Mouse (Mus musculus): ENCODE data around the gene Rec8. TPM values are rescaled to one million over a fixed set of nuclear protein-coding genes. Genes with fewer than 3 reads are reported as not detected.

Gene Rec8
- polyA plus RNA-seq, 1 experiment from 2014 or later, result not detected

Other genes with a start within 250 kb of the Rec8 start
- 25.0 to 28.5 TPM (median 26.3 TPM) in 3 replicates for gene Dhrs4, start 139.3 kb upstream of the Rec8 start, polyA plus RNA-seq (2018)
- 0.04 to 0.05 TPM in 2 of 3 replicates, not detected in the other for gene Carmil3, start 127.4 kb upstream of the Rec8 start, polyA plus RNA-seq (2018)
- not detected in 3 replicates for gene Cpne6, start 107.6 kb upstream of the Rec8 start, polyA plus RNA-seq (2018)
- gene Nrl, start 93.1 kb upstream of the Rec8 start, polyA plus RNA-seq (2018), result not detected in 3 replicates
- 5.9 to 15.5 TPM (median 7.9 TPM) in 3 replicates for gene Pck2, start 77.8 kb upstream of the Rec8 start, polyA plus RNA-seq (2018)
- gene Dcaf11, start 58.0 kb upstream of the Rec8 start, polyA plus RNA-seq (2018), result 44.4 to 59.1 TPM (median 44.6 TPM) in 3 replicates
- 0.86 TPM in 1 of 3 replicates, not detected in the others for gene A730061H03Rik, start 57.6 kb upstream of the Rec8 start, polyA plus RNA-seq (2018)
- gene Fitm1, start 42.4 kb upstream of the Rec8 start, polyA plus RNA-seq (2018), result not detected in 3 replicates
- 213 to 335 TPM (median 292 TPM) in 3 replicates for gene Psme1, start 39.9 kb upstream of the Rec8 start, polyA plus RNA-seq (2018)
- 11.9 to 22.1 TPM (median 17.9 TPM) in 3 replicates for gene Emc9, start 32.7 kb upstream of the Rec8 start, polyA plus RNA-seq (2018)
- gene Psme2, start 26.9 kb upstream of the Rec8 start, polyA plus RNA-seq (2018), result 172 to 350 TPM (median 300 TPM) in 3 replicates
- gene Rnf31, start 26.3 kb upstream of the Rec8 start, polyA plus RNA-seq (2018), result 16.3 to 31.6 TPM (median 19.7 TPM) in 3 replicates
- gene Irf9, start 14.5 kb upstream of the Rec8 start, polyA plus RNA-seq (2018), result 57.2 to 69.1 TPM (median 61.1 TPM) in 3 replicates
- 18.4 to 47.7 TPM (median 21.3 TPM) in 3 replicates for gene Ipo4, start 17.9 kb downstream of the Rec8 start, polyA plus RNA-seq (2018)
- gene Gm49378, start 19.9 kb downstream of the Rec8 start, polyA plus RNA-seq (2018), result 0.29 to 1.2 TPM (median 1.1 TPM) in 3 replicates
- gene Tm9sf1, start 25.8 kb downstream of the Rec8 start, polyA plus RNA-seq (2018), result 35.2 to 63.2 TPM (median 58.1 TPM) in 3 replicates
- 0.34 TPM in 1 of 3 replicates, not detected in the others for gene Tssk4, start 32.1 kb downstream of the Rec8 start, polyA plus RNA-seq (2018)
- 25.4 to 29.3 TPM (median 26.3 TPM) in 3 replicates for gene Mdp1, start 42.5 kb downstream of the Rec8 start, polyA plus RNA-seq (2018)
- gene Gmpr2, start 53.9 kb downstream of the Rec8 start, polyA plus RNA-seq (2018), result 27.4 to 36.4 TPM (median 34.4 TPM) in 3 replicates
- gene Nedd8, start 54.1 kb downstream of the Rec8 start, polyA plus RNA-seq (2018), result 136 to 262 TPM (median 187 TPM) in 3 replicates
- 9.0 to 10.5 TPM (median 10.4 TPM) in 3 replicates for gene Tinf2, start 63.8 kb downstream of the Rec8 start, polyA plus RNA-seq (2018)
- gene Tgm1, start 95.9 kb downstream of the Rec8 start, polyA plus RNA-seq (2018), result 1.2 to 4.3 TPM (median 3.6 TPM) in 3 replicates
- 7.5 to 16.7 TPM (median 12.4 TPM) in 3 replicates for gene Rabggta, start 104.2 kb downstream of the Rec8 start, polyA plus RNA-seq (2018)
- 63.5 to 108 TPM (median 106 TPM) in 3 replicates for gene Dhrs1, start 127.7 kb downstream of the Rec8 start, polyA plus RNA-seq (2018)
- 9.3 to 22.6 TPM (median 12.9 TPM) in 3 replicates for gene Nop9, start 127.7 kb downstream of the Rec8 start, polyA plus RNA-seq (2018)
- 0.22 to 0.72 TPM (median 0.41 TPM) in 3 replicates for gene Cideb, start 140.4 kb downstream of the Rec8 start, polyA plus RNA-seq (2018)
- gene Ltb4r2, start 143.4 kb downstream of the Rec8 start, polyA plus RNA-seq (2018), result 0.10 TPM in 1 of 3 replicates, not detected in the others
- gene Ltb4r1, start 147.9 kb downstream of the Rec8 start, polyA plus RNA-seq (2018), result 0.25 to 0.33 TPM (median 0.32 TPM) in 3 replicates
- gene Adcy4, start 166.1 kb downstream of the Rec8 start, polyA plus RNA-seq (2018), result 0.04 to 0.07 TPM in 2 of 3 replicates, not detected in the other
- 11.7 to 24.6 TPM (median 17.7 TPM) in 3 replicates for gene Ripk3, start 170.8 kb downstream of the Rec8 start, polyA plus RNA-seq (2018)
- not detected in 3 replicates for gene Nfatc4, start 205.1 kb downstream of the Rec8 start, polyA plus RNA-seq (2018)
- gene Nynrin, start 236.0 kb downstream of the Rec8 start, polyA plus RNA-seq (2018), result 0.69 to 1.1 TPM (median 0.70 TPM) in 3 replicates